Mouse (Mus musculus) granulocyte monocyte progenitor cell, adult 5-6 weeks (primary cell): ENCODE results near the gene Dnajb2. TPM values are rescaled to one million over a fixed set of nuclear protein-coding genes. Genes with fewer than 3 reads are reported as not detected.
A peak's percentile ranks its signal among the peaks of the same experiment; 100 is the strongest.
"Not testable (repeated sequence)": the region's sequence is repeated elsewhere in the genome, so short reads cannot be mapped to it uniquely, and the experiment has no call there.

ENCODE experiments used
- ATAC-seq: replicated peaks from 2 replicates; pipeline ENCODE4 v1.8.0; 2016; ENCODE audit warnings: mild to moderate bottlenecking, moderate TSS enrichment, inconsistent platforms; ENCODE audit not compliant: poor library complexity, severe bottlenecking
- total RNA-seq, 2 experiments: library from RNA; stranded (forward) in 1 of 2; stranded (reverse) in 1 of 2; fragments of 200-712, 200-1000 nt in 1 of 2; fragments of >200 nt in 1 of 2; fragmentation: Nextera tagmentation in 1 of 2; gene quantifications; 2 replicates each; pipeline ENCODE4 v1.2.3; 2014 to 2017

The Dnajb2 gene
- total RNA-seq, 2 experiments from 2014 or later = 1.6 to 4.1 TPM

- peak; percentile 36 for ATAC-seq
These were observed 17.8 kb upstream of the Dnajb2 start for GRCm38 (mm10) chr1:75218227-75219001.

- peak; percentile 60 for ATAC-seq
These were observed 17.1 kb upstream of the Dnajb2 start for GRCm38 (mm10) chr1:75219078-75219477.

GRCm38 (mm10) chr1:75219531-75219930, 16.7 kb upstream of the Dnajb2 start, which contains the start of gene Tuba4a:
Tuba4a (minus strand) TSS chr1:75219865.
- no peak for ATAC-seq

- ATAC-seq = no peak
These were observed 14.7 kb upstream of the Dnajb2 start for GRCm38 (mm10) chr1:75221538-75221937.

GRCm38 (mm10) chr1:75222926-75223325, 13.3 kb upstream of the Dnajb2 start:
- ATAC-seq = no peak

- peak; percentile 72 for ATAC-seq
These were observed 12.7 kb upstream of the Dnajb2 start for GRCm38 (mm10) chr1:75223532-75223931.

- no peak for ATAC-seq
These were observed 10.7 kb upstream of the Dnajb2 start for GRCm38 (mm10) chr1:75225473-75225872.

- no peak for ATAC-seq
These were observed 10.1 kb upstream of the Dnajb2 start for GRCm38 (mm10) chr1:75226138-75226537.

- ATAC-seq = no peak
These were observed 8.6 kb upstream of the Dnajb2 start for GRCm38 (mm10) chr1:75227653-75228052.

GRCm38 (mm10) chr1:75229158-75229557, 7.0 kb upstream of the Dnajb2 start:
- no peak for ATAC-seq

GRCm38 (mm10) chr1:75230335-75230994, 5.7 kb upstream of the Dnajb2 start:
- peak; percentile 60 for ATAC-seq

GRCm38 (mm10) chr1:75231224-75231623, 5.0 kb upstream of the Dnajb2 start:
- ATAC-seq = no peak

GRCm38 (mm10) chr1:75231664-75232152, 4.5 kb upstream of the Dnajb2 start, which contains the start of gene A630095N17Rik:
A630095N17Rik (minus strand) TSS chr1:75232102.
- no peak for ATAC-seq

GRCm38 (mm10) chr1:75232489-75232888, 3.7 kb upstream of the Dnajb2 start:
- ATAC-seq = not testable (repeated sequence)

GRCm38 (mm10) chr1:75234606-75235005, 1.6 kb upstream of the Dnajb2 start:
- peak; percentile 69 for ATAC-seq

- no peak for ATAC-seq
These were observed 3.4 kb downstream of the Dnajb2 start for GRCm38 (mm10) chr1:75239591-75239990.

GRCm38 (mm10) chr1:75243411-75243810, 7.2 kb downstream of the Dnajb2 start:
- ATAC-seq = no peak

GRCm38 (mm10) chr1:75244175-75244826, 8.1 kb downstream of the Dnajb2 start:
- ATAC-seq = no peak

GRCm38 (mm10) chr1:75244836-75245235, 8.6 kb downstream of the Dnajb2 start:
- ATAC-seq = peak; percentile 93

- no peak for ATAC-seq
These were observed 11.1 kb downstream of the Dnajb2 start for GRCm38 (mm10) chr1:75247071-75247930.
